Mouse (Mus musculus) mouse embryonic stem cell (cell line): ENCODE measurements around the gene Plac9b.
"Not testable (repeated sequence)": the region's sequence is repeated elsewhere in the genome, so short reads cannot be mapped to it uniquely, and the experiment has no call there.

Source experiments
- in situ Hi-C, 2 experiments: fragments of 300-500 bp; cut with MboI; formaldehyde crosslinking; loops; 1 replicate in 1 of 2; 3 replicates in 1 of 2; pipeline ENCODE4 v1.14.3; 2019 to 2020; ENCODE audit warnings: low sequenced_read_pairs in 2 of 2, low pct_unique_long_range_greater_than_20kb in 1 of 2, mixed read lengths in 1 of 2; ENCODE audit not compliant: unreplicated experiment in 1 of 2

Plac9b gene

GRCm38 (mm10) chr14:26182380-26182779, at the start of gene Plac9b:
Plac9b (minus strand) TSS chr14:26182480.
- in situ Hi-C loops: not testable (repeated sequence)

GRCm38 (mm10) chr14:26216233-26217000, 34.1 kb upstream of the Plac9b start:
- in situ Hi-C loops: not testable (repeated sequence)

DNA sequence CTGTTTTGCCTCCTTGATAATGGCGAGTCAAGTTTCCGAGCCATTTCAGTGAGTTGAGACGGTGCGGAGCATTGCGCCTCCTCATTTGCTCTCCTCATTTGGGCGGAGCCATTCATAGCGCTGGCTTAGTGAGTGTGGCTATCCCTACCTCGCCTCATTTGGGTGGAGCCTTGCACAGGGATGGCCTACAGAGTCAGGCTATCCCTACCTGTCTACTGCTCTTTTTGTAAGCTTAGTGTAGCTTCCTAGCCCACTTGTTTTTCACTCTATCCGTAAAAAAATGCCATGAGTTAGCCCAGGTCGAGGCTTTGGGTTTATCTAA, 24.6 kb upstream of the Plac9b start, which contains the start of gene Tmem254b:
TSS of gene Tmem254b (minus strand) at position 116 of the 322 bp plus-strand sequence.
- in situ Hi-C loops: not testable (repeated sequence)

DNA sequence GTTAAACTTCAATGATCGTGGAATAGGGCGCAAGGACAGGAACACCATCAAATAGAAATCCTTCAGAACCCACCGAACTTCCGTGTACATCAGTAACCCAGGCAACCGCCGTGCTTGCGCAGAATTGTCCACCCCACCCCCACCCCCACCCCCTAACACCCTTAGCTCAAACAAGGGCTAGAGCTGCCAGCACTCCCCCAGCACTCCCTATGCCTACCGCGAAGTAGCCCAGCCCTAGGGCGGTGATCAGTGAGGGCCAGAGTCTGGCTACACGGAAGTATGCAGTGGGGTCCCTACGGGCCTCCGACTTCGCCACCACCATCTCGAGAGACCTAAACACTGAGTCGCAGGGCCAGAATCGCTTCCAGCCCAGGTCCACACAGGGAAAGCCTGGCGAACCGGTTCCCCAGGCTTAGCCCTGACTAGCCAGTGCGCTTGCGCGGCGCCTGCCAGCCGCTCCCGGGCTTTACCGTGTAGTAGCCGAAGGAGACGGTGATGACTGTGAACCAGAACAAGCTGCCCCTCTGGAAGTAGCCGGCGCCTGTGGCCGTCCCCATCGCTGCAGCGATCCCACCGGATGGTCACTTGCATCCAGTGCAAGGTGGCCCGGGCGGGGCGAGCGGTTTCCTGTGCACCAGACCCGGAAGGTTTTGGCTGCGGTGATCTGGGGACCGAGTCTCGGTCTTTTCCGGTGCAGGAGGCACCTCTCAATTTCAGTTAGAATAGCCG, 24.1 kb upstream of the Plac9b start:
- in situ Hi-C loops: not testable (repeated sequence)

DNA sequence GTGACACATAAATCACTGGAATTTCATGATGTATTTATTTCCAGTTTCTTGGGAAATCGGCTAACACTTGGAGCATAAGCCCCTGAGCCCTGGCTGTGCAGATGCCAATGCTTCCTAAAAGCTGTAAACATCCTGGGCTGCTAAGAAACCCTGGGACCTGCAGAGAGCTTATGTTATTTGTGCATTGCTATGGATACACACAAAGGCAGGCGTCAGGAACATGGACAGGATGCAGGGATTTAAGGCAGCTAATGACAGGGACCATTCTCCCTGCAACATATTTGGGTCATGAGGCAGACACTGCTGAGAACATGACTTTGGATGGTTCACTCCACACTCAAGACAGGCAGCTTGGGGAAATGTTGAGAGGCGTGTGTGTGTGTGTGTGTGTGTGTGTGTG, 15.6 kb upstream of the Plac9b start:
- in situ Hi-C loops: not testable (repeated sequence)

DNA sequence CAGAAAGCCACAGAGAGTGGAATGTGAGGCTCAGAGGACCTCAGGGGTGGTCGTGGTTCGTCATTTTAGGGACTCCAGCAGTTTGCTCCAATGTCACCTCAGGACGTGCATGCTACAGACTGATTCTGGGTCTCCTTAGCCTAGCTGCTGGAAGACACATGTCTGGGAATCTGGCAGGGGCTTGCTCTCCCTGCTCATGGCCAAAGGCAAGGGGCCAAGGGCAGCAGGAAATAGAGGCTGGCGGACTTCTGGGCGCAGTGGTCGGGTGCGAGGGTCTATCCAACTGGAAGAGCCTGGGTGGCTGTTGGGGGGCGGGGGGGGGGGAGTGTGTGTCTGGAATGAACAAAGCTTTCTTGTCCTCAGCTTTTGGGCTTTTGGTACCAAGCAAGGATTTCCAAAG, 6.1 kb upstream of the Plac9b start:
- in situ Hi-C loops: not testable (repeated sequence)

GRCm38 (mm10) chr14:26186638-26187037, 4.4 kb upstream of the Plac9b start:
- in situ Hi-C loops: not testable (repeated sequence)

DNA sequence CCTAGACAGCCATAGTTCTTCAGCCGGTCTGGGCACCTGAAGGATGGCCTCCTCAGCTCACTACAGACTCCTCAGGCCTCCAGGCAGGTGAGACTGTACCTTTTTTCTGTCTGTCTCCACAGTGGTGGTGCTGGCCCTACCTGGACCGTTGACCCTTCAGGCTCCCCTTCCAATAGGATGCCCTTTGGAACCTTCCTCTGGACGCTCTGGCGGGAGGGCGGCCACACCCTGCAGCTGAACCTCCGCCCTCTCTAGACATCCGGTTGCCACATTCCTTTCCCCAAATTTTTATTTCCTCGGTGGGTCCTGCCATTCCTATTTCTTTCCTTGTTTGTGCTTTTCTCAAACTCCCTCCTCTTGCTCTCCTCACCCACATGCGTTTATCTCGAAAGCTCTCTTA, 620 bp downstream of the Plac9b start:
- in situ Hi-C loops: not testable (repeated sequence)

DNA sequence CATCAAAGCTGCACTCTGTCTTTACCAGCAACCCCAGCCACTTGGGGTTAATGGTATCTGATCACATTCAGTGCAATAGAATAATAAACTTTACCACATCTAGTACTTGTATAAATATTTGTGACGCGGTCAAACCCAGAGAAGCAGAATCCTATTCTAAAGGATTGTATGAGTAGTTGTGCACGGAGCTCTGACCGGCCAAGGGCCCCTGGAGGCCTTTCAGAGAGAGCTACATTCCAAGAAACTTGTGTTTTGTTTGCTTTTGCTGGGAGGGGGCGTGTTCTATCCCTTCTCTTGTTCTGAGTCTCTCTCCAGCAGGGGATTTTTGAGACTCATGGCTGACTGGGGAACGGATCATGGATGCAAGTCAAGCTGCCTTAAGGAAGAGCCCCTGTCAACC, 7.3 kb downstream of the Plac9b start:
- in situ Hi-C loops: not testable (repeated sequence)

- in situ Hi-C loops: not testable (repeated sequence)
Measured at GRCm38 (mm10) chr14:26173955-26174354, 8.3 kb downstream of the Plac9b start.

- in situ Hi-C loops: not testable (repeated sequence)
Measured at GRCm38 (mm10) chr14:26165266-26165665, 17.0 kb downstream of the Plac9b start.

DNA sequence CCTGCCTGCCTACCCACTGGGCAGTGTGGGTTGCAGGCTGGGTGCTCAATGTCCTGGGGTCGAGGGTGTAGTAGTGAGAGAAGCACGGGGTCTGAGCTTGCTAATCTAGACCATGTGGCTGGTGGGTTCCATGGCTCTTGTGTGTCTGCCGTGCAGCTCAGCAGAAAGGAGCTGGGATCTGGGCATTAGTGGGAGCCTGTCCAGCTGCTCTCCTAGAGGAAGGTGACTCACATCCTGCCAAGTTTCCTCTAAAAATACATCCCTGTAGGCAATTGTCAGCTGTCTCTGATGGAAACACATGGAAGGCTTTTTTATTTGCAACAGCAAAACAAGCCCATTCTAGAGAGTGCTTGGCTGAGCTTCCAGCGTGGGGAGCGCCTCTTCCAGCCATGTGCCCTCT, 19.9 kb downstream of the Plac9b start:
- in situ Hi-C loops: not testable (repeated sequence)

DNA sequence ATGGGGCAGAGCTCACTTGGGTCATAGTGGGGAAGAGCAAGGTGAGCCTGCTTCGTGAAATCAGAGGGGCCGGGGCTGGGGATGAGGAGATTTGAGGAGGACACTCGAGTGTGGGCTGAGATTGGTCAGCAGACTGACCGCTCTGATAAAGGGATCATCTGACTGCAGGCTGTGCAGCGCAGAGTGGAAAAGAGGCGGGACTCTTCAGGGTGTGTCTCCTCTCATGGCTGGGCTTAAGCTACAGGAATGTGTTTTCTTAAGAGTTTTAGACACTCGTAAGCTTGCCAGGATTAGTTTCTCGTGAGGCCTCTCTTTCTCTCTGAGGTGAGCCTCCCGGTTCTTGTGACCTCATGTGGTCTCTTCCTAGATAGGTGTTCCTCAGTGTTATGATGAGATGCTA, 21.1 kb downstream of the Plac9b start:
- in situ Hi-C loops: not testable (repeated sequence)

DNA sequence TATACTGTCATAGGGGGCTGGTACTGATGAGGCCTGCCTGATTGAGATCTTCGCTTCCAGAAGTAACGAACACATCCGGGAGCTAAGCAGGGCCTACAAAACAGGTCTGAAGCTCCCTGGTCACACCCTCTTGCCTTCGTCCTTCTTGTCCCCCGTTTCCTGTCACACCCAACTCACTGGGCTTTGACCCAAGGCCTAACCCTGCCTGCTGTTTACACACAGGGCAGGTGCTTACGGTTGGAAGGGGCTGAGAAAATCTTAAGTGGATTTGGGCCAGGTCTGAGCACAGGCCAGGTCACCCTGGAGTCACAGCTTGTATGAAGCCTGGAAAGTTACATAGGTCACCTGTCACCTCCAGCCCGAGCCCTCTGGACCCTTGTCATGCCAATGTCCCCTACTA, 26.2 kb downstream of the Plac9b start:
- in situ Hi-C loops: not testable (repeated sequence)

DNA sequence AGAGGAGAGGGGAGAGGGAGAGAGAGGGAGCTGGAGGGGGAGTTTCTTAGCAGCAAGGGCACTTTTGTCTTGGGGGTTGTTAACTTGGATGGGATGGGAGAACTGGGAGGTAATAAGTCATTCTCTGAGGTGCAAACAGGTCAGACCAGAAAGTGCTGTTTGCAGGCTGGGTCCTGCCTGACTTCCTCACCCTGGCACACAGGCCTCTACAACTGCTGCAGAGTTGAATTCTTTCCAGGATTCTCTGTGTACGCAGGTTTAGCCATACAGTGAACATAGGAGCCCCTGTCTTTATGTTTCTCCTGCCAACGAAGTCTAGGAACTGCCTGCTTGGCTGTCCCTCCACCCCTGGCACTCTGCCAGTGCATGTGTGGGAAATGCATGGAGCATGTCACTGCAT, 35.2 kb downstream of the Plac9b start:
- in situ Hi-C loops: not testable (repeated sequence)

- in situ Hi-C loops: not testable (repeated sequence)
Measured at GRCm38 (mm10) chr14:26119095-26119494, 63.2 kb downstream of the Plac9b start.

- in situ Hi-C loops: not testable (repeated sequence)
Measured at GRCm38 (mm10) chr14:26118550-26119000, 63.7 kb downstream of the Plac9b start.

DNA sequence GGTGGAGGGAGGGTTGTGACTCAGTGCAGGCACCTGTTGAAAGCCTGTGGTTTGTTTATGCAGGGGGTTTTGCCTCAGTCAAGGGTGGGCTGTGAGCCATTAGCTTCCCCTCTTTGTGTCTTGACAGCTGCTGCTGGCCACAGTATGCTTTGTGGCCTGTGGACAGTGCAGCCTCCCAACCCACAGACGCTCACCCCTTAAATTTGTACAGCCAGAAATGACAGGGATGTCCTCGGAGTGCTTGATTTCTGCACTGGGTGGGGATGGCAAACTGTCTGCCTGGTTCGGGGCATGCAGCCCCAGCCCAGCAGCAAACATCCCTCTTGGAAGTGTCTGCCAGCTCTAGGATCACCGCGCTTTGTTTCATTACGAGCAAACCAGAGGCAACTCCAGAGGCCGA, 64.1 kb downstream of the Plac9b start, which contains the start of gene Duxbl2:
TSS of gene Duxbl2 (plus strand) at position 200 of the 400 bp plus-strand sequence.
- in situ Hi-C loops: not testable (repeated sequence)
